Mouse (Mus musculus) erythroblast, adult 5-6 weeks (primary cell): Measurements from ENCODE around the gene Gm7073. TPM values are rescaled to one million over a fixed set of nuclear protein-coding genes. Genes with fewer than 3 reads are reported as not detected.

Source experiments
- ATAC-seq: replicated peaks from 2 replicates; pipeline ENCODE4 v1.8.0; 2016; ENCODE audit warnings: moderate number of reproducible peaks, mild to moderate bottlenecking, moderate TSS enrichment, inconsistent platforms; ENCODE audit not compliant: poor library complexity, low FRiP score, severe bottlenecking
- total RNA-seq, 2 experiments: library from RNA; stranded (forward) in 1 of 2; stranded (reverse) in 1 of 2; fragments of 150-400 nt in 1 of 2; fragments of 200-764, 138-1000 nt in 1 of 2; gene quantifications; 2 replicates each; pipeline versions ENCODE4 v1.2.3 to v1.2.4; 2015 to 2017; ENCODE audit warnings: low replicate concordance in 2 of 2

Gm7073 gene
- not detected in 2 replicates for total RNA-seq (2015; ENCODE audit: low replicate concordance)
- total RNA-seq (2017; ENCODE audit: low replicate concordance) = not detected in 2 replicates

DNA sequence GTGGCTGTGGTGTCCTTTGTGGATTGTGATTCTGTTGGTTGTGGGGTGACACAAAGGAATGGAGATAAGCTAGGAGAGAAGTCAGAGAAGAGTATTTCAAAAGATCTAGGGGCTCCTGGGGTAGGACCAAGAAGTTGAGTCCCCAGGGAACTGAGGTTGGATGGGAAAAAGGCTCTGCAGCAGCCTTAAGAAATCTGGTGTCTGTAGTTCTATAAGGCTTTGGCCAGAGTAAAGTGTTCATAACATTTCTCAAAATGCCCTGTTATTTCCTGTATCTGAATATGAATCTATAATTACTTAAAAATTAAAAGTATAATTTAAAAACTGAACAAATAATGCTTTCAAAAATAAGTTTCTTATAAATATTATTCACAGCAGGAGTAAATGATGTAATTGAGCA lies at the start of gene Gm7073:
TSS of gene Gm7073 (minus strand) at position 101 of the 400 bp plus-strand sequence.
- no peak for ATAC-seq

DNA sequence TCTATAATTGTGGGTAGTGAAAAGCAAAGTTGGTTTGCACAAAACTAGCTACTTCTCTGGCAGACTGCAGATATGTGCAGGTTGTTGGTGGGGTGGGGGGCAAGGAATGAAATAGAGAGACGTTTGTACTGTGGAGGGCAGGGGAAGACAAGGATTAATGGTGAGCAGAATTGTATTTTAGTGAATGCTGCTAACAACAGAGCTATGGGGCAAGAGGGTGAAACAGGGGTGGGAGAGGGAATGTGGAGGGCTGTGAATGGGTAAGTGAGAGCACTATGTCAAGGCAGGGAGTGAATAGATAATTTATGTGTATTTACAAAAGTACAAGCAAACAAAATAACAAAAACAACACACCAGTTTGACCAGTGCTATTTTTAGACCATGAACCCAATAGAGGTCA lies 31.5 kb upstream of the Gm7073 start:
- ATAC-seq = no peak

DNA sequence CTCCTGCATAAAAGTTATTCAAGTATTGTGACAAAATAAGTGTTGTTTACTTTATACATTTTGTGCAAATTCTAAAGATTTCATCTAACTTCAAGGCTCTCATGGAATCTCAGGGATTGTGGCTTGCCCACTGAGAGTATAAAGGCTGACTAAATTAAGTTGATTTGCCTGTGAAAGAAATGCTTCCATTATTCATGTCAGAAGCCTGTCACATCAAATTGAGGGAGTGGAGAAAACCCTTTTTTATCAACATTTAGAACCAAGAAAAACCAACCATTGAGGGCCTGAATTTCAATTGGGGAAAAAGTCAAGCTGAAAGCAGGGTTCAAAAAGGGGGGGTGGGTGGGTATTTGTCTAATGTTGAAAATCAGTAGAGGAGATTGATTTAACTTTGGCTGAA lies 30.0 kb upstream of the Gm7073 start:
- no peak for ATAC-seq

DNA sequence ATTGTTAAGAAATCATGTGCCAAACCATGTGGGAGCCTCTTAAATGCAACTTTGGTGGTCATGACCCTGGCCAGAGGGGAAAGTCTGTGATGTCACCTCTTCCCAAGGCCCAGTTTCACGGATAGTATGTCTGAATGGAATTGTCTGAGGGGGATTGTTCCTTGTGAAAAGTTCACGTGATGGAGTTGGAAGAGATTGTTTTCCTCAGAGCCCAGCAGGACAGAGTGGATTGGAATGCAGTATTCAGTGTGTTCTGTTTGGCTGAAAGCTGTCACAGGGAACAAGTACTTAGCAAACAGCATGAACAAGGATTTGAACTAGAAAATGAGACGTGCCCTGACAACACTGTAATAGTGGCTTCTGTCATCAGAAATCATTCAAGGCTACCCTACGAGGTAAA lies 16.2 kb upstream of the Gm7073 start:
- no peak for ATAC-seq

DNA sequence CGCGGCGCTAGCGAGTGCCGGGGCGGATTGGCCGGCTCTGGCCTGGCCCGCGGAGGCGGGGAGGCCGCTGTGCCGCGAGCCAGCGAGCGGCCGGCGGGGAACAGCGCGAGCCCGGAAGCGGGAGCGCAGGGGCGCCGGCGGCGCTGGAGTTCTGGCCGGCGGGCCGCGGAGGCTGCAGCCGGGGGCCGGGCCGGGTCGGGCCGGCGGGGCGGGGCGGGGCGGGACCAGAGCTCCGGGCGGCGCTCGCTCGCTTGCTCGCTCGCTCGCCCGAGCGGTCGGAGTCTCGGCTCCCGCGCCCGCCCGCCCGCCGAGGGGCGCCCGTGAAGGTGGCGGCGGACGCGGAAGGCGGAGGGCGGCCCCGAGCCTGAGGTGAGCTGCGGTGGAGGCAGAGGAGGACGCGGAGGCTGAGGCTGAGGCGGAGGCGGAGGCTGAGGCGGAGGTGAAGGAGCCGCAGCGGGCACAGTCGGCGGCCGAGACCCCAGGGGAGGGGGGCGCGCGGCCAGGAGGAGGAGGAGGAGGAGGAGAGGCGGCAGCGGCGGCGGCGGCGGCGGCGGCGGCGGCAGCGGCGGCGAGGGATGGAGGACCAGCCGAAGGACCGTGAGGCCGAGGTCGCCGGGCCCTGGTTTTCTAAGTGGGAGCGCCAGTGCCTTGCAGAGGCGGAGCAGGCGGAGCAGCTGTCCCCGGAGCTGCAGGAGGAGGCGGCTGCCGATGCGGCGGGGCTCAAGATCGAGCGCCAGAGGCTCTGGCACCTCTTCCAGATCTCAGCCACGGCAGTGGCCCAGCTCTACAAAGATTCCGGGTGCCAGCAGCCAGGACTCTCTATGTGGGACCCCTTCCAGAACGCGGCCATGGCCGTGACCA lies 8.6 kb upstream of the Gm7073 start:
- no peak for ATAC-seq

DNA sequence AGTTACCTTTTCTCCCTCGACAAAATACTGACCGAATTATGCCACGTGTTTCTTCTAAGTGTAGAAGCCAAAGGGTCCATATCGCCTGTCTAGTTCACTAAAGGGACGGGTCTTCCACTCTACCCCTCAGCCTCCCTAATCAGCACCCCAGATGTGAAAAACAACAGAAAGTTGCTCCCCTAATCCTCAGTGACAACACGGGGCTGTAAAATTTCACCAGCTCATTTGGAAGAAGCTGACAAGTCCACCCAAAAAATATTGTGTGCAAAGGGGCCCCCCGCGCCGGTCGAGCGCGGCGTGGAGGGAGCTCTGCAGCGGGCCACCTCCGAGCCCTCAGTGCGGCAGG lies 8.0 kb upstream of the Gm7073 start:
- no peak for ATAC-seq

DNA sequence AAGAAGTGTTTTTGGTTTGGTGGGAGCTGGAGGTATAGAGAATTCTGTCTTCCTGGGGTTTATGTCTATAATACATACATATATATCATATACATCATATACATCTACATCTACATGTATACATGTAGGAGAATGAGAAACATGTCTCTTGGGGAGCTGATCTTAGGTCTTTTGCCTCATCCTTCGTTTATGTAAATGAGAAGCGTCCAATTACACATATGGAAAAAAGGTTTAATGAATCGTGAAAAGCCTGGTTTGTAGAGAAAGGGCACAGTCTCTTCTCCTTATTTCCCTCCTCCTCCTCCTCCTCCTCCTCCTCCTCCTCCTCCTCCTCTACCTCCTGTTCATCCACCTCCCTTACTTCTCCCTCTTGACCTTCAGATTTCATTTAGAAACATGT lies 6.9 kb upstream of the Gm7073 start:
- no peak for ATAC-seq

DNA sequence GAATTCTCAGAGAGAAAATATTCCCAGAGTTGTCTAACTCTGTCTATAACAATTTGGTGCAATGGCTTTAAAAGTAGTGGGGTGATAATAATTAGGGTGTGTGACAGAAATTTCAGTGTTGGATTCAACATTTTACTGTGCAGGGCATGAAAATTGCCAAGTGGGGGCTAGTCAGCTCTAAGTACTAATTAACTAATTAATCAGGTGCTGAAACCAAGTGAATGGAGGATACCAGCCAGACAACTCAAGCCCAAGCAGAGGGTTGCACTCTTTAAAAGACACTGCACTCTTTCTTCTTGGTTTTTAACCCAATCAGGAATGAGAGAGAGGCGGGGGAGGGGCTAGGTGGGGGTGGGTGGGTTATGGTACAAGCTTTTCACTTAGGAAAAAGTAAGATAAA lies 6.4 kb upstream of the Gm7073 start:
- no peak for ATAC-seq

DNA sequence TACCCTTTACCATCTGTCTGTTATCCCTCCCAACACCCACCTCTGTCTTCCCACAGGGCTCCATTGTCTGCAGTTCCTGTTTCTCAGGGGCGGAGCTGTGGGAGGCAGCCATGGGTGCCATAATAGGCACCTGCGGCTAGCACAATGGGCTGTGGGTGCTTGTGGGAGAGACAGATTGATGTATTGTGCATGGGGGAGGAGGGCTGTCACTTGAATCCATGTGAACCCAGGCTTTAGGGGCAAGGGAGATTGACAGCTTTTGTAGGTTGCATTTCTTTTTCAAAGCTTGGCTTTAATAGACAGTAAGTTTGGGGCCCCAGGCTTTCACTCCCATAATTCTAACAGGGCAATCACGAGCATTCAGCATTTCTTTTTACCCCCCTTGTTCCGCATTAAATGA lies 5.0 kb upstream of the Gm7073 start:
- no peak for ATAC-seq

DNA sequence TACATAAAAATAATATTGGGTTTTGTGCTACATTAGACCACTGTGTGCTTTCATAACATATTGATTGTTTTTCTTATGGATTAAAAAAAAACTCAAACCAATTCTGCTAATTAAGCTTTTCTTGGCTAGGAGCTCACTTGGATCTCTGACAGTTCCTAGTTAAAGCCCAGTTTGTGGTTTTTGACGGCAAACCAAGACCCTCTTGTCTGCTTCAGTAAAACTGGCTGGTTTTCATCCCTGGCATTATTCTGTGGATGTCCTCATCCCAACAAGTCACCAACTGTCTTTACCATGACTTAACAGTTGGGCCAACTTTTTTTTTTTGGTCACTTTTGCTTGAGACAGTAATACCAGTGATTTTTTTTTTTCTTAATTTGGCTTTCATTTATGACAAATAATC lies 3.9 kb upstream of the Gm7073 start:
- ATAC-seq = no peak

DNA sequence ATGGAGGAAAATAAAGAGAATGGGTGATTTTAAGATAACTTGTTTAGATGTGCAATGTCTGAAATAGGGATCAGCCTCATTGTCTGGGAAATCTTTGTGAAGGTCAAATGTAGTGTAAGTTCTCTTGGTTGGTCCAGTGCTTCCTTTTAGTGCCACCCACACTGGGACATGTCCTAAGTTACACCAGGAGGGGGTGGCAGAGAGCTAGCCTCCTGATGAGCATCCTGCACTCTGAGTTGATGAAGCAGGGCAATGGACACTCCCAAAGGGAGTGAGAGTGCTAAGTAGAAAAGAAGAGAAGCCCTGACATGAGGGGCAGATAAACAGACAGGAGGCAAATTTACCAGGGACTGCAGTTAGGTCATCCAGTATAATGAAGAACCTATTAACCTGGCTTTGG lies 35.1 kb downstream of the Gm7073 start:
- ATAC-seq = no peak

DNA sequence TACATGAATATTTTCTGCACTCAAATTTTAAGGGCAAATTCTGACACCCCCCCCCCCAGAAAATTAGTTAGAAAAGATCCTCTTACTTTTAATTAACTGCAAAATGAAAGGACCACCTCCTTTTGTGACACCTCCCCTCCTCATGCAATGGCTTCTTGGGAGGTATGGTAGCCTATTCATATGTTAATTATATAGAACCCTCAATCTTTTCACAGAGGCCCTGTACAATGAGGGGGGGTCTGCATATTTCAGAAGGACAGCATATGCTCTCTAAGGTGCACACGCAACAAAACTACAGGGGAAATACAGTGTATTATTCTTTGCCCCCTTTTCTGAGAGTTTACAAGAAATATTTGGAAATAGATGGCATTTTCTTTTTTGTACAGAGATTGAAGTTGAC lies 41.3 kb downstream of the Gm7073 start:
- no peak for ATAC-seq

DNA sequence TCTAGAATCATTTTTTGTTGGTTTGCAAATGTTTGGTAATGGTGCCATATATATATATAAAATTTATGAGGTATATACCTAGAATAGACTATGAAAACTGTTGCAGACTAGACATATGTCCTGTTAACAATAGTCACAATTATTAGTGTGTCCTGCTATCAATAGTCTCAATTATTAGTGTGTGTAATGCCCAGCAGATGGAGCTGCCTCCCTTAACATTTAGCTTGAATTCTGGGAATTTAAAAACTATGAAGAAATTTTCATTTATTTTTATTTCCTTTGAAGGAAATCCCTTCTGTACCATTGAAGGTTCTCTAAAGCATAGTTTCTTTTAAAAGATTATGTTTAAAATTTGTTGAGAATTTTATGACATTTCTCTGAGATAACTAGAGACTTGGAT lies 43.7 kb downstream of the Gm7073 start:
- ATAC-seq = no peak

DNA sequence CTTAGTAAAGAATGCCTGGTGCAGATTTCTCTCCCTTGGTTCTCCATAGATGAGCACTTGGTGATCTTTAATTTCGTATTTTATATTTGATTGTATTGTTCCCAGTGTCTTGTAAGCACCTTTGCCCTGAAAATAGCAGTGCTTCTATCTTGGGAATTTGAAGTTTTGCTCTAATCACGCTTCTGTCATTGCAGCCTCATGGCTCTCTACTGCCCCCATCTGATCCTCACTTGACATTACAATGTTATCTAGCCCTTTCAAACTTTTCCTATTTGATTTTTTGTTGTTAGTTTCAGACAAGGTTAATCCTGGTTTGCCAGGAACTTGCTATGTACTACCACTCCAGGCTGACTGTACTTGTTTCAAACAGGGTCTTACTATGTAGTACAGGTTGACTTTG lies 75.3 kb downstream of the Gm7073 start:
- ATAC-seq = no peak

DNA sequence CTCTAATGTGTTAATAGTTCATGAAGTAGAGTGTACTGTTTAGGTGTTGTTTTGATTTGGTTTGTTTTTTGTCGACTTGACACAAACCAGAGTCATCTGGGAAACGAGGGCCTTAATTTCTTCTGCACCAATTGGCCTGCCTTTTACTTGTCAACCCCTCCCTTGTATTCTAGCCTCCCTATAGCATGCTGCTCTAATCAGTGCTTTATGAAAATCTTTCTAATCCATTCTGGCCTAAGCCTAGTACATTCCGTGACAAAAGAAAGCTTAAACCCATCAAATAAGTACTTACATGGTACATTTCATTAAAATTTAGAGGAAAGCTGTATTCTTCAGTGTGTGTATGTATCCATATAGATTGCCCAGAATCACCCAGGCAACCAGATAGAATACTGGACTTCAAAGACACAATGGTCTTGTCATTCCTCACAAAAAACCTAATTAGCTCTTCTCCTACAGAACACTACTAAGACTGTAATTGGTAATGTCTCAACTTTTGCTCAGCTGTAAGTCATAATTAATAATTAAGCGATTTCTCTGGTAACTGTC lies 124.4 kb downstream of the Gm7073 start:
- no peak for ATAC-seq

DNA sequence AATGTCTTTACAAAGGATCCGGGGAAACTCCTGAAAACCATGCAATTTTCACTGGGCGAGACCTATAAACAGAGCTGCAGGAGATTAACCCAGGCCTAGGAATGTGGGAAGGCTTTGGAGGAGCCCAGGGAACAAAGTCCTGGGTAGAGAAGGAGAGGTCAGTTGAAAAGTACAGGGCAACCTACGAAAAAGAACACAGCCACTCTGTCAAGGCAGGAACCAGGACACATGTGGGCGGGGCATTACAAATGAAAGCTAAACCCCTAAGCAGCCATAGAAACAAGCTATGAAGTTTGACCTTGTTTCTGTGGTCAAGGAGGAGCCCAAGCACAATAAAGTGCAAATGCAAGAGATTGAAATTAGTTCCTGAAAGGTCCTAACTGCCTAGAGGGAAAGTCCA lies 133.4 kb downstream of the Gm7073 start:
- ATAC-seq = no peak

DNA sequence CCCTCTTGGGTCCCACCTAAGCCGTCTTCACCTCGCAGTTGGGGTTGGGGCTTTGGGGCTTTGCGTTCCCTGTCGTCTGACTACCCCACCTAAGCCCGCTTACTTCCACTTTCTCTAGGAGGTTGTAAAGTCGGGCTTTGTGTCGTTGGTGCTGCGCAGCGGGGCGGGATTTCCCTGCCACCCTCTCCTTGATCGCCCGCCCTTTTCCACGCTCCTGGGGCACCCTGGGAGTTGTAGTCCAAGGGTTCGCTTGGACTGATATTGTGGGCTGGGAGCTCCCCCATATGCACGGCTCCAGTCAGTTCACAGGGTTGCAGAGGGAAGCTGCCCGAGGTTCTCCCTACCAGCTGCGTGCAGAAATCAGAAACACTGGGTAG lies 134.4 kb downstream of the Gm7073 start:
- ATAC-seq = peak; percentile 98

DNA sequence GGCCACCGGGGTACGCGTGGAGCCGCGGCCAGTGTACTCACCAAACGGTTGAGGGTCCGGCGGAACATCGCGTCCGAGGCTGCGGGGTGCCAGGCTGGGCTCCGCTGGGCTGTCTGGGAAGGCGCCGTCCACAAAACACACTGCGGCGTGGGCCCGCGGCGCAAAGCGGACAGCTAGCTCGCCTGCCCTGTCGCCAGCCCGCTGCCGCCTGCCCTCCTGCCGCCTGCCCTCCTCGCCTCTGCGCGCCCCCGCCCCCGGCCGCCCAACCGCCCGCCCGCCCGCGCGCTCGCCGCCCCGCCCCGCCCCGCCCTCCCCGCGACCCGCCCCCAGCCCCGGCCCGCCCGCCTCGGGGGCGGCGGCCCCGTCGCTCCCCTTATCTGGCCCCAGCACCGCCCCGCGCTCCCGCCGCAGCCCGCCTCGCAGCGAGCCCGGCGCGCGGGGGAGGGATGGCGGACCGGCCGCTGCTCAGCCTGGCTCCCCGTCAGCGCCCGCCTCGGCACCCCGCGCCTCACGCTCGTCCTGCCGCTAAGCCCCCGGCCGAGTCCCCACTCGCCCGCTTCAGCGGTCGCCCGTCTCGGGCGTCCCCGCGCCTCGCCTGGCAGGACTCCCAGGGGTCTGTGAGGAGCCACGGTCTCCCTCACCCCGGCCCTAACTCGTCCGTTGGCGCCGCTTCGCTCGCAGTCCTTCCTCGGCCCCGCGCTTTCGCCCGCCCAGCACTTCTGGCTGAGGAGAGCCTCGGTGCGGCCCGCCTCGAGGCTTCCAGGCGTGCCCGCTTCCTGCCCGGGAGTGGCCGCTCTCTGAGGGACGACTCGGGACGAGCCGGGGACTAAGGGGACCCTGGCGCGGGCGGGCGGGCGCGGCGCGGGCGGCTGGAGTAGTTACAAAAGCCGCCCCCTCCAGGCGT lies 135.0 kb downstream of the Gm7073 start:
- ATAC-seq = peak; percentile 68

DNA sequence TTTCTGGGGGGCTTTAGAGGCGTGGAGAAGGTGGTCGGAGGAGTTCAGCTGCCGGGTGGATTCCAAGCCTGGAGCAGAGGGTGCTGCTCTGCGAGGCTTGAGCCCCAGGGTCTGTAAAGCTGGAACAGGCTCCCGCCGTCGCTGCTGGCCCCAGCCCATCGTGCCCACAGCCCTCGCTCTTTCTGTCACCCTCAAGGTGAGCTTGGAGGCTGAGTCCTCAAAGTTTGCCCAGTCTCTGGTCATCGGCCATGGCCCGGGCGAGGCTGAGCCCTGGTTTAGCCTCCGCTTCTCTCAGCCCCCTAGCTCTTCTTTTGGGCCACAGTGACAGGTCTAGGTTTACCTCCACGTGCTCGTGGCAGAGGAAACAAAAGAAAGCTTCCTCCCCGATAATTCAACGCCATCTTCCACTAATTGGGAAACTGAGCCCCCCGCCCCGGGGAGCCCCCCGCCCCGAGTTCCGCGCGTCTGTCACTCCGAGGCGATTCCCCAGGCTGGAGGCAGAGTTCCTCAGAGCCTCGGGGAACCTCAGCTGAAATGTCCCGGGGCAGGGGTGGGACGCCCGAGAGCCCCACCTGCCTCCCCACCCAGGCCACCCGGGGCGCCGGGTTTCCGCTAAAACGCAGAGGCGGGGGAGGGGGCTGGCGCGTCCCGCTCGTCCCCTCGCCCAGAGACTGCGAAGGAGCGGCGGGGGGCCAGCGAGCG lies 135.8 kb downstream of the Gm7073 start:
- 0 out of 2 replicates have a peak, but pooled peaks have one; percentile 20 for ATAC-seq

DNA sequence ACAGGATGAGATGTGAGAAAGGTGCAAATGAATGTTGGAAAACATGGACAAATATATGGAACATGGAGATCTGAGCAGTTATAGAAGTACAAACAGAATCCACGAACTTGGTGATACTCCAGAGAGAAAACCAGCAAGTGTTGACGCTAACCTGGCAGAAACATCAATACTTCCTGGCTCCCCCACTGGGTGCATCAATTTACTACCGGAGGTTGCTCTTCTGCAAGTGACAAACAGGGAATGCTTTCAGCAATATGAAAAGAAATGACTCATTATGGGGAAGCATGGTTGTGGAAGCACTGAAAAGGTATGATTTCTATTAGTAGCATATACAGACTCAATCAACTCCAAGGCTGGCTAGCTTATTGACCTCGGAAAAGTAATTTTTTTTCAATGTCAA lies 144.8 kb downstream of the Gm7073 start:
- no peak for ATAC-seq
